Mouse (Mus musculus) liver, embryonic 14.5 days (tissue): Measurements from ENCODE around the gene Maml3.
A peak's percentile ranks its signal among the peaks of the same experiment; 100 is the strongest.

Experiments
- CTCF ChIP-seq: IDR thresholded peaks from 2 replicates; pipeline ENCODE4 v1.5.1; 2016; ENCODE audit warnings: antibody characterized with exemption, low read depth, control low read depth
- EP300 ChIP-seq: IDR thresholded peaks from 2 replicates; pipeline ENCODE4 v1.6.1; 2016; ENCODE audit warnings: antibody characterized with exemption, low read depth

DNA sequence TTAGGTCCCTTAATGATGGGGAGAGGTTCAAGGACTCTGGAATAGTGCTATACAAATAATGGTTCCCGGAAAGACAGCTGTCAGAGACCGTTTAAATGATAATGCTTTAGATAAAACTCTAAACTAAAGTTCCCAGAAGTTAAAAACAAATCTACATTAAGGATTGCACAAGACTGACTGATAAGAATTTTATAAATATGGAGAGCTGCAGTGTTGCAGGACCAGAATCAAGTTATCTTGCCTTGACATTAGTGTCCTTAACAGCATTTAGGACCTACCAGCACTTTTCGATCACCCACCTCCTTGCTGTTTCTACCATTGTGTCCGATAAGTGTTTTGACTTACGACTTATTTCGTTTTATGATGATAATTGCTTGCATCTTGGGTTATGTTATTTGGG lies 466.6 kb downstream of the Maml3 start:
- TF ChIP-seq CTCF: no peak
- TF ChIP-seq EP300: peak; percentile 54
